8 mouse cellular contexts compared by ENCODE assay signal in genomic region chr4:141031733-141032132, GRCm38 (mm10). TPM values are rescaled to one million over a fixed set of nuclear protein-coding genes. Genes with fewer than 3 reads are reported as not detected.
A peak's percentile ranks its signal among the peaks of the same experiment; 100 is the strongest.
DNase-seq lines count a peak whose midpoint lies in the region; ATAC-seq and TF ChIP-seq lines count a peak whose summit lies in the region.

No protein-coding gene starts in this region.

- TF ChIP-seq EP300 in ES-Bruce4 (IDR thresholded peaks at IDR 0.05; ENCODE audit: insufficient read depth, low read depth, low read length): no peak

- peak; percentile 91 for TF ChIP-seq CTCF in ES-Bruce4 (IDR thresholded peaks at IDR 0.05; ENCODE audit: low read depth, low read length)
- TF ChIP-seq CTCF in lung, adult 2 months (IDR thresholded peaks at IDR 0.05; ENCODE audit: insufficient read depth, low read length): peak; percentile 96

- TF ChIP-seq POLR2A in ES-Bruce4 (IDR thresholded peaks at IDR 0.05; ENCODE audit: insufficient read depth, low read length): no peak
- TF ChIP-seq POLR2A in lung, adult 2 months (IDR thresholded peaks at IDR 0.05; ENCODE audit: borderline replicate concordance, extremely low read depth, low read depth, low read length): no peak

- intact Hi-C loops in heart, postnatal 10 days (cut with DNase I): loop anchor here (1.0 kb wide), 1 partner anchor 67 kb away; no protein-coding TSS in a partner anchor

- H3K9ac ChIP-seq in ES-Bruce4 (ENCODE audit: low read depth, poor library complexity, severe bottlenecking): no peak overlapping the region

- H3K4me3 ChIP-seq in ES-Bruce4 (ENCODE audit: low read depth, low read length): no peak overlapping the region
- no peak overlapping the region for H3K4me3 ChIP-seq in lung, adult 2 months (replicated peaks; ENCODE audit: extremely low read depth, low read depth, low read length)

- 6% methylated on average over 6 of the region's 6 CpGs for WGBS in lung, adult 2 months

- ATAC-seq in erythroblast, adult 5-6 weeks (replicated peaks; ENCODE audit: low FRiP score, poor library complexity, severe bottlenecking): peak; percentile 78
- peak; percentile 79 for ATAC-seq in neutrophil, adult 5-6 weeks (ENCODE audit: extremely low read depth, insufficient number of reproducible peaks, low FRiP score, poor library complexity, severe bottlenecking)

- H3K4me1 ChIP-seq in ES-Bruce4 (ENCODE audit: control insufficient read depth, insufficient read depth, low read length): no peaks in the 10 kb centered on the region
- no peaks in the 10 kb centered on the region for H3K4me1 ChIP-seq in lung, adult 2 months (ENCODE audit: control insufficient read depth, insufficient read depth, low read length)

- H3K36me3 ChIP-seq in ES-Bruce4 (ENCODE audit: control insufficient read depth, insufficient read depth, low read length, poor library complexity, severe bottlenecking): 0 out of 2 replicates have a peak, but pooled peaks cover 4% of the 10 kb centered on the region

- no peak overlapping the region for H3K27ac ChIP-seq in ES-Bruce4 (ENCODE audit: insufficient read depth, low read length)

- H3K9me3 ChIP-seq in ES-Bruce4 (replicated peaks; ENCODE audit: control insufficient read depth, insufficient read depth, low read length, poor library complexity, severe bottlenecking): no peaks in the 10 kb centered on the region

- peak; percentile 89 for DNase-seq in brain, adult 2 months (ENCODE audit: low read depth, low spot score)
- DNase-seq in heart, postnatal 10 days: peak; percentile 84 to 90
- peak; percentile 63 to 85 for DNase-seq in kidney, postnatal 36 days
- DNase-seq in lung, adult 2 months: peak; percentile 81
- peak; percentile 83 for DNase-seq in thymus, postnatal 14 days

- H3K27me3 ChIP-seq in ES-Bruce4 (ENCODE audit: control insufficient read depth, insufficient read depth, low read length, poor library complexity, severe bottlenecking): no peaks in the 10 kb centered on the region

RNA-seq across cellular contexts. Expression of gene Mfap2, which starts 21.5 kb away (rescaled TPM):
- 4.5 and 5.2 TPM in 2 replicates for polyA plus RNA-seq in ES-Bruce4 (2011; ENCODE audit: insufficient read depth, insufficient read length, low read depth, missing spikeins)
- not detected in 2 replicates for total RNA-seq in erythroblast, adult 5-6 weeks (2015; ENCODE audit: low replicate concordance)
- total RNA-seq in erythroblast, adult 5-6 weeks (2017; ENCODE audit: low replicate concordance): not detected in 2 replicates
- total RNA-seq in heart, postnatal 10 days (2021): 10 to 100 TPM; 47.6 to 53.7 TPM
- 173 and 190 TPM in 2 replicates for polyA plus RNA-seq in lung, adult 2 months (2012; rRNA removed)
- total RNA-seq in neutrophil, adult 5-6 weeks (2017): not detected in 2 replicates

RNA-seq across cellular contexts. Expression of gene Crocc, which starts 28.6 kb away (rescaled TPM):
- 35.0 TPM in 2 replicates for polyA plus RNA-seq in ES-Bruce4 (2011; ENCODE audit: insufficient read depth, insufficient read length, low read depth, missing spikeins)
- not detected in 2 replicates for total RNA-seq in erythroblast, adult 5-6 weeks (2015; ENCODE audit: low replicate concordance)
- total RNA-seq in erythroblast, adult 5-6 weeks (2017; ENCODE audit: low replicate concordance): 0.34 and 4.9 TPM in 2 replicates
- total RNA-seq in heart, postnatal 10 days (2021): 1 to 10 TPM; 7.0 to 7.4 TPM
- polyA plus RNA-seq in lung, adult 2 months (2012; rRNA removed): 10.1 and 14.0 TPM in 2 replicates
- total RNA-seq in neutrophil, adult 5-6 weeks (2017): 6.5 and 6.8 TPM in 2 replicates

RNA-seq across cellular contexts. Expression of gene Atp13a2, which starts 45.1 kb away (rescaled TPM):
- 16.8 and 17.0 TPM in 2 replicates for polyA plus RNA-seq in ES-Bruce4 (2011; ENCODE audit: insufficient read depth, insufficient read length, low read depth, missing spikeins)
- 6.7 and 10.0 TPM in 2 replicates for total RNA-seq in erythroblast, adult 5-6 weeks (2015; ENCODE audit: low replicate concordance)
- total RNA-seq in erythroblast, adult 5-6 weeks (2017; ENCODE audit: low replicate concordance): 4.9 and 5.9 TPM in 2 replicates
- total RNA-seq in heart, postnatal 10 days (2021): 10 to 100 TPM; 20.0 to 24.7 TPM
- 199 and 258 TPM in 2 replicates for polyA plus RNA-seq in lung, adult 2 months (2012; rRNA removed)
- total RNA-seq in neutrophil, adult 5-6 weeks (2017): 47.8 TPM in 2 replicates

RNA-seq across cellular contexts. Expression of gene Necap2, which starts 46.4 kb away (rescaled TPM):
- 27.7 and 34.6 TPM in 2 replicates for polyA plus RNA-seq in ES-Bruce4 (2011; ENCODE audit: insufficient read depth, insufficient read length, low read depth, missing spikeins)
- 41.0 and 58.6 TPM in 2 replicates for total RNA-seq in erythroblast, adult 5-6 weeks (2015; ENCODE audit: low replicate concordance)
- total RNA-seq in erythroblast, adult 5-6 weeks (2017; ENCODE audit: low replicate concordance): 68.0 and 75.4 TPM in 2 replicates
- total RNA-seq in heart, postnatal 10 days (2021): 10 to 100 TPM; 33.3 to 34.3 TPM
- polyA plus RNA-seq in lung, adult 2 months (2012; rRNA removed): 76.7 and 85.5 TPM in 2 replicates
- 104 and 117 TPM in 2 replicates for total RNA-seq in neutrophil, adult 5-6 weeks (2017)

RNA-seq across cellular contexts. Expression of gene Spata21, which starts 56.4 kb away (rescaled TPM):
- 0.67 TPM in 1 of 2 replicates, not detected in the other for polyA plus RNA-seq in ES-Bruce4 (2011; ENCODE audit: insufficient read depth, insufficient read length, low read depth, missing spikeins)
- not detected in 2 replicates for total RNA-seq in erythroblast, adult 5-6 weeks (2015; ENCODE audit: low replicate concordance)
- total RNA-seq in erythroblast, adult 5-6 weeks (2017; ENCODE audit: low replicate concordance): not detected in 2 replicates
- total RNA-seq in heart, postnatal 10 days (2021): not detected
- polyA plus RNA-seq in lung, adult 2 months (2012; rRNA removed): not detected in 2 replicates
- not detected in 2 replicates for total RNA-seq in neutrophil, adult 5-6 weeks (2017)

Comparison
In these comparisons a context has a peak if more than half of its experiments do, and no peak if none do; other contexts are left out.
1. RNA of gene Mfap2, which starts 21.5 kb away (total RNA-seq): 47.6 to 53.7 TPM in heart, postnatal 10 days; not detected in erythroblast, adult 5-6 weeks and not detected in neutrophil, adult 5-6 weeks; every median in the first group is over 10 times any median in the second.
2. Peak in every context shown above with its lines, with median percentiles within 50 percentile points of each other: DNase-seq.